Mouse (Mus musculus): ENCODE measurements around the gene Hmgcr. TPM values are rescaled to one million over a fixed set of nuclear protein-coding genes. Genes with fewer than 3 reads are reported as not detected.

Hmgcr gene
- 181 and 194 TPM in 2 replicates for polyA plus RNA-seq (2014; fragmentation: Nextera tagmentation; extraction: Ambion mirVana)

GRCm38 (mm10) chr13:96670406-96671077, at the start of gene Hmgcr:
Hmgcr (minus strand) TSS chr13:96670936.
- H3K9ac ChIP-seq (ENCODE audit: low read length): peak within 1 kb of the TSS; percentile 98
- no peaks in the 10 kb centered on the region for H3K27me3 ChIP-seq (replicated peaks; ENCODE audit: control insufficient read depth, insufficient read depth, low read length)
- H3K4me1 ChIP-seq (ENCODE audit: control insufficient read depth, insufficient read depth, low read length): peaks cover 24% of the 10 kb centered on the region
- peak within 1 kb of the TSS; percentile 86 for H3K4me2 ChIP-seq (ENCODE audit: low read length)
- under 1% methylated on average over 70 of the region's 70 CpGs for WGBS
- ATAC-seq (peak; percentile 100), DNase-seq (ENCODE audit: low spot score) (peak; percentile 99)
- H3K27ac ChIP-seq (ENCODE audit: low read depth, low read length): peak within 1 kb of the TSS; percentile 96
- H3K4me3 ChIP-seq (ENCODE audit: low read depth, low read length): peak within 1 kb of the TSS; percentile 93
- peaks cover 10% of the 10 kb centered on the region for H3K36me3 ChIP-seq (ENCODE audit: control insufficient read depth, insufficient read depth, low read length)
- H3K9me3 ChIP-seq (replicated peaks; ENCODE audit: control insufficient read depth, low read length): no peaks in the 10 kb centered on the region

- no peaks in the 10 kb centered on the region for H3K9me3 ChIP-seq (replicated peaks; ENCODE audit: control insufficient read depth, low read length)
- H3K27ac ChIP-seq (ENCODE audit: low read depth, low read length): no peak overlapping the region
- H3K27me3 ChIP-seq (replicated peaks; ENCODE audit: control insufficient read depth, insufficient read depth, low read length): no peaks in the 10 kb centered on the region
- ATAC-seq (no peak), DNase-seq (ENCODE audit: low spot score) (no peak)
- H3K36me3 ChIP-seq (ENCODE audit: control insufficient read depth, insufficient read depth, low read length): no peaks in the 10 kb centered on the region
- no peak overlapping the region for H3K4me3 ChIP-seq (ENCODE audit: low read depth, low read length)
- H3K4me1 ChIP-seq (ENCODE audit: control insufficient read depth, insufficient read depth, low read length): no peaks in the 10 kb centered on the region
- no peak overlapping the region for H3K4me2 ChIP-seq (ENCODE audit: low read length)
- WGBS: 90% methylated on average over 2 of the region's 2 CpGs
- H3K9ac ChIP-seq (ENCODE audit: low read length): no peak overlapping the region
Observed at GRCm38 (mm10) chr13:96720003-96720402, 49.3 kb upstream of the Hmgcr start.

GRCm38 (mm10) chr13:96717821-96718220, 47.1 kb upstream of the Hmgcr start:
- H3K9ac ChIP-seq (ENCODE audit: low read length): no peak overlapping the region
- no peaks in the 10 kb centered on the region for H3K36me3 ChIP-seq (ENCODE audit: control insufficient read depth, insufficient read depth, low read length)
- H3K27ac ChIP-seq (ENCODE audit: low read depth, low read length): no peak overlapping the region
- WGBS: 69% methylated on average over 1 of the region's 1 CpGs
- H3K27me3 ChIP-seq (replicated peaks; ENCODE audit: control insufficient read depth, insufficient read depth, low read length): no peaks in the 10 kb centered on the region
- H3K4me1 ChIP-seq (ENCODE audit: control insufficient read depth, insufficient read depth, low read length): no peaks in the 10 kb centered on the region
- no peak overlapping the region for H3K4me2 ChIP-seq (ENCODE audit: low read length)
- no peak for DNase-seq (ENCODE audit: low spot score)
- H3K4me3 ChIP-seq (ENCODE audit: low read depth, low read length): no peak overlapping the region
- no peak for ATAC-seq
- H3K9me3 ChIP-seq (replicated peaks; ENCODE audit: control insufficient read depth, low read length): no peaks in the 10 kb centered on the region

- no peaks in the 10 kb centered on the region for H3K9me3 ChIP-seq (replicated peaks; ENCODE audit: control insufficient read depth, low read length)
- no peak overlapping the region for H3K4me3 ChIP-seq (ENCODE audit: low read depth, low read length)
- H3K27ac ChIP-seq (ENCODE audit: low read depth, low read length): no peak overlapping the region
- H3K36me3 ChIP-seq (ENCODE audit: control insufficient read depth, insufficient read depth, low read length): no peaks in the 10 kb centered on the region
- ATAC-seq (no peak), DNase-seq (ENCODE audit: low spot score) (no peak)
- H3K4me2 ChIP-seq (ENCODE audit: low read length): no peak overlapping the region
- no peak overlapping the region for H3K9ac ChIP-seq (ENCODE audit: low read length)
- H3K4me1 ChIP-seq (ENCODE audit: control insufficient read depth, insufficient read depth, low read length): no peaks in the 10 kb centered on the region
- H3K27me3 ChIP-seq (replicated peaks; ENCODE audit: control insufficient read depth, insufficient read depth, low read length): no peaks in the 10 kb centered on the region
- WGBS: 93% methylated on average over 2 of the region's 2 CpGs
Observed at GRCm38 (mm10) chr13:96716311-96716710, 45.6 kb upstream of the Hmgcr start.

- no peak overlapping the region for H3K9ac ChIP-seq (ENCODE audit: low read length)
- DNase-seq (ENCODE audit: low spot score) (no peak), ATAC-seq (no peak)
- H3K4me2 ChIP-seq (ENCODE audit: low read length): no peak overlapping the region
- H3K27me3 ChIP-seq (replicated peaks; ENCODE audit: control insufficient read depth, insufficient read depth, low read length): no peaks in the 10 kb centered on the region
- WGBS: 82% methylated on average over 8 of the region's 8 CpGs
- H3K27ac ChIP-seq (ENCODE audit: low read depth, low read length): no peak overlapping the region
- no peaks in the 10 kb centered on the region for H3K9me3 ChIP-seq (replicated peaks; ENCODE audit: control insufficient read depth, low read length)
- H3K4me3 ChIP-seq (ENCODE audit: low read depth, low read length): no peak overlapping the region
- no peaks in the 10 kb centered on the region for H3K4me1 ChIP-seq (ENCODE audit: control insufficient read depth, insufficient read depth, low read length)
- no peaks in the 10 kb centered on the region for H3K36me3 ChIP-seq (ENCODE audit: control insufficient read depth, insufficient read depth, low read length)
Observed at GRCm38 (mm10) chr13:96709269-96710233, 38.8 kb upstream of the Hmgcr start.

GRCm38 (mm10) chr13:96702567-96703278, 32.0 kb upstream of the Hmgcr start:
- Histone ChIP-seq H3K27ac (ENCODE audit: low read depth, low read length) (no peak overlapping the region), H3K36me3 (ENCODE audit: control insufficient read depth, insufficient read depth, low read length) (no peaks in the 10 kb centered on the region), H3K4me2 (ENCODE audit: low read length) (no peak overlapping the region), H3K9ac (ENCODE audit: low read length) (no peak overlapping the region), H3K27me3 (replicated peaks; ENCODE audit: control insufficient read depth, insufficient read depth, low read length) (no peaks in the 10 kb centered on the region), H3K4me3 (ENCODE audit: low read depth, low read length) (no peak overlapping the region), H3K4me1 (ENCODE audit: control insufficient read depth, insufficient read depth, low read length) (no peaks in the 10 kb centered on the region), H3K9me3 (replicated peaks; ENCODE audit: control insufficient read depth, low read length) (no peaks in the 10 kb centered on the region)
- ATAC-seq (no peak), DNase-seq (ENCODE audit: low spot score) (no peak)
- 83% methylated on average over 9 of the region's 9 CpGs for WGBS

- Histone ChIP-seq H3K36me3 (ENCODE audit: control insufficient read depth, insufficient read depth, low read length) (no peaks in the 10 kb centered on the region), H3K9me3 (replicated peaks; ENCODE audit: control insufficient read depth, low read length) (no peaks in the 10 kb centered on the region), H3K4me2 (ENCODE audit: low read length) (no peak overlapping the region), H3K27ac (ENCODE audit: low read depth, low read length) (no peak overlapping the region), H3K4me3 (ENCODE audit: low read depth, low read length) (no peak overlapping the region), H3K9ac (ENCODE audit: low read length) (no peak overlapping the region), H3K4me1 (ENCODE audit: control insufficient read depth, insufficient read depth, low read length) (no peaks in the 10 kb centered on the region), H3K27me3 (replicated peaks; ENCODE audit: control insufficient read depth, insufficient read depth, low read length) (no peaks in the 10 kb centered on the region)
- ATAC-seq: no peak
- WGBS: 82% methylated on average over 8 of the region's 8 CpGs
- no peak for DNase-seq (ENCODE audit: low spot score)
Observed at GRCm38 (mm10) chr13:96697805-96698586, 27.3 kb upstream of the Hmgcr start.

GRCm38 (mm10) chr13:96695428-96695827, 24.7 kb upstream of the Hmgcr start:
- 99% methylated on average over 2 of the region's 2 CpGs for WGBS
- ATAC-seq: no peak
- no peak for DNase-seq (ENCODE audit: low spot score)
- no peak overlapping the region for H3K27ac ChIP-seq (ENCODE audit: low read depth, low read length)
- H3K27me3 ChIP-seq (replicated peaks; ENCODE audit: control insufficient read depth, insufficient read depth, low read length): no peaks in the 10 kb centered on the region
- no peaks in the 10 kb centered on the region for H3K36me3 ChIP-seq (ENCODE audit: control insufficient read depth, insufficient read depth, low read length)
- no peak overlapping the region for H3K4me3 ChIP-seq (ENCODE audit: low read depth, low read length)
- H3K4me1 ChIP-seq (ENCODE audit: control insufficient read depth, insufficient read depth, low read length): no peaks in the 10 kb centered on the region
- H3K9ac ChIP-seq (ENCODE audit: low read length): no peak overlapping the region
- H3K4me2 ChIP-seq (ENCODE audit: low read length): no peak overlapping the region
- H3K9me3 ChIP-seq (replicated peaks; ENCODE audit: control insufficient read depth, low read length): no peaks in the 10 kb centered on the region

Measured in forebrain, embryonic 14.5 days (tissue).